Mouse (Mus musculus): ENCODE measurements at regions not wholly inside any gene's neighbourhood (a gene's known extent, or its start where the extent isn't known, plus 50 kb on each side); places are given as distances from the start of the nearest gene placed in this dataset.

DNA sequence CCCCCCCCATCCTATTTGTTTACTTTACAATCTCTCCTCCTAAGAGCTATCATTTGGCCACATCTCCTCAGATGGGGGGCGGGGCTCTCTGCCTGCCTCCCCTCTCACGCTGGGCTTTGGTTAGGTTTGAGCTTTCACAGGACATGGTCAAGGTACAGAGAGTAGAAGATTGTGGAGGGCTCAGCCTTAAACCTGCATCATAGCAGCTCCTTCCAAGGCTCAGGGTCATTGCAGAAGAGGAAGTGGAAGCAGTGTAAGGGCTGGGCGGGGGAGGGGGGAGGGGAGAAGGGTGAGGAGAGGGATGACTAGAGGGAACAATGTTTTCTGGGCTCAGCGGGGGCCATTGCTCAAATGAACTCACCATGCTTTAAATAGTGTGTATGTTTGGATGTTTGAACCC lies 51.7 kb upstream of the Mphosph6 start:
- H3K4me2 ChIP-seq, result no peak overlapping the region
- H3K9me3 ChIP-seq (replicated peaks), result no peaks in the 10 kb centered on the region
- H3K4me1 ChIP-seq, result no peaks in the 10 kb centered on the region
- no peaks in the 10 kb centered on the region for H3K27me3 ChIP-seq (replicated peaks)
- no peaks in the 10 kb centered on the region for H3K36me3 ChIP-seq
- H3K4me3 ChIP-seq (replicated peaks), result no peak overlapping the region
- no peak overlapping the region for H3K27ac ChIP-seq (replicated peaks)
- 68% methylated on average over 4 of the region's 4 CpGs for WGBS
- ATAC-seq (ENCODE audit: low FRiP score), result no peak
- H3K9ac ChIP-seq (replicated peaks), result no peak overlapping the region

DNA sequence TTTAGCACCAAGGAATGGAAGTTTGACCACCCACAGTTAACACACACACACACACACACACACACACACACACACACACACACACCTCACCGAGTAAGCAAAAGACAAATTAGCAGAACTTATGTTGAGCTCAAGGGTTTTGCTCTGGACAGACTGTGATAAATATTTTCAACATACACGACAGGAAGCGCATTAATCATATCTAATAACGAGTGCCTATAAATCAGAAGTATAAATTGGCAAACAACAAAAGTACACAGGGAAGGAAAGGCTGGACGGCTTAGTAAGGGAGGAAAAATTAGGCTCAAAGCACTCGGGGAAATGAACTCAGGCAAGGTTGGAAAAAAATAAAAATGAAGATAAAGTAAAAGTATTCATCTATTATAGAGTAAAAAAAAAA lies 50.8 kb upstream of the Mphosph6 start:
- 75% methylated on average over 6 of the region's 6 CpGs for WGBS
- H3K36me3 ChIP-seq, result no peaks in the 10 kb centered on the region
- no peaks in the 10 kb centered on the region for H3K9me3 ChIP-seq (replicated peaks)
- H3K9ac ChIP-seq (replicated peaks), result no peak overlapping the region
- no peaks in the 10 kb centered on the region for H3K4me1 ChIP-seq
- ATAC-seq (ENCODE audit: low FRiP score), result no peak
- H3K27me3 ChIP-seq (replicated peaks), result no peaks in the 10 kb centered on the region
- H3K4me3 ChIP-seq (replicated peaks), result no peak overlapping the region
- no peak overlapping the region for H3K4me2 ChIP-seq
- H3K27ac ChIP-seq (replicated peaks), result no peak overlapping the region
